Mouse (Mus musculus) c-Kit-positive CD71-negative TER-119-negative erythroid progenitor cells, embryonic 14.5 days (primary cell): ENCODE data around the gene Tmem159.
A peak's percentile ranks its signal among the peaks of the same experiment; 100 is the strongest.

Experiments
- DNase-seq: peaks from one replicate; pipeline ENCODE4 v3.0.0-alpha.2; 2013; ENCODE audit warnings: low read depth

The Tmem159 gene

DNA sequence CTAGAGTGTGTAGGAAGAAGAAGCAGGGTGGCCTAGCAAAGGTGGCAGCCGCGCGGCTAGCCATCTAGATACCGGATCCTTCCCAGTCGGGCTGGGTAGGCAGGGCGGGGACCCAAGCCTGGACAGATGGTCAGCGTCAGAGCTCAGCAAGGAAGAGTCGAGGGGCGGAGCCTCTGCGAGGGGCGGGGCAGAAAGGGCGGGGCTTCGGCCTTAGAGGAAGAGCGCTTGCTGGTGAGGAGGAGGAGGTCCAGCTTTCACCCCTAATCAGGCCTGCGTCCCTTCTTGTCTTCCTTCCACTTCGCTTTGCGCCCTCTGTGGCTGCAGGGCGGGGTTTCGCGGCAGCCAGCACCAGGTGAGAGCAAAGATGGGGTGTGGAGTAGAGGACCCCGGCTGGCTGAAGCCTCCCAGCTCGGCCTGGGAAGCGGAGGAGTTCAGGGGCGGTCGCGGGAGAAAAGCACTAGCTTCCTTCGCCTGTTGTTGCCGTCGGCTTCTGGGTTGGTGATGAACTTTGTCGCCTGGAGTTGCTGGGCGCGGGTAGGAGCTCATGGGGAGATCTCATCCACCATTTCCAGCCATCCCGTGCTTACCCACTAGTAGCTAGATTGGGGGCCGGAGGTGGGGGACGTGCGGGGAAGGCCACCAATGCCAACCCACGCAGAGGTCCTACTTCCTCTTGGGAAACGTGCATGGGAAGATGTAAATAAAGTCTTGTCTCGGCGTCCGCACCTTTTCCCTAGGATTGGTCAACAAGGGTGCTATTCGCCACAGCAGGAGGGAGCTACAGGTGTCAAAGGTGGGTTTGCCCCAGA lies at the start of gene Tmem159:
Gene Tmem159, plus strand, starts transcription at position 190 of the 809 bp plus-strand sequence.
- DNase-seq: peak; percentile 67

GRCm38 (mm10) chr7:120054016-120054415 lies 48.1 kb upstream of the Tmem159 start:
- DNase-seq: no peak

DNA sequence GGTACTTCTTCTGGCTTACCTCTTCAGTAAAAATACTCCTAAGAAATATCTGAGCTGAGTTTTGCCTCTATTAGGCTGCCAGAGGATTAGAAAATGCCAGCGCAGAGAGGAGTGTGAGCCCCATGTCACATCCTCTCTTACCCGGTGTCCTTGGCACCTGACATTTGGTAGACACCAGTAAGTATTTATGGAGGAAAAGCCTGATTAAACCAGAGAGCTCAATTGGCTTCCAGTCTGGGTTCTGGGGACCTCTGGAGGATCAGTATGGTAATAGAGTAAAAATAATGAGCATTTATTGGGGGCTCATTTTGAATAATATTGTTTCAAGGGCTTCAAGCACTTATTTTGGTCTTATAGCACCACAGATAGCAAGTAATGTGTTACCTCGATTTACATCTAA lies 46.7 kb upstream of the Tmem159 start:
- no peak for DNase-seq

GRCm38 (mm10) chr7:120064045-120064444 lies 38.1 kb upstream of the Tmem159 start:
- no peak for DNase-seq

- no peak for DNase-seq
Measured at GRCm38 (mm10) chr7:120068114-120068513, 34.0 kb upstream of the Tmem159 start.

DNA sequence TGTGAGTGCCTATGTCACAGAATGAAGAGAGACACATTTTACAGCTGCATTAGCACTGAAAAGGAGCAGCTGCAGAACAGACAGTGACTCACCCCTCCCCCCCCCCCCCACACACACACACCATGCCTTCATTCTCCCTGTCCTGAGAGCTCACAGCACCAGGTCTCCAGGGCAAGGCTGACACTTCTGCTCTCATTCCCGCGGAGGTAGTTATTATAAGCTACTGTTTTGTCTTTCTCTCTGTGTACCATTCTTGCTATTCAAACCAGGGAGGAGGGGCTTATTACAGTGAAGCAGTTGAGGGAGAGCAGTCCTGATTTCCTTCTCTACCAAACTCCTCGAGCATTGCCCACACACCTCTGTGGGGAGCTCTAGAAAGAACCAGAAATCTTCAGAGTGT lies 33.0 kb upstream of the Tmem159 start:
- no peak for DNase-seq

GRCm38 (mm10) chr7:120080177-120080576 lies 22.0 kb upstream of the Tmem159 start:
- DNase-seq: no peak

DNA sequence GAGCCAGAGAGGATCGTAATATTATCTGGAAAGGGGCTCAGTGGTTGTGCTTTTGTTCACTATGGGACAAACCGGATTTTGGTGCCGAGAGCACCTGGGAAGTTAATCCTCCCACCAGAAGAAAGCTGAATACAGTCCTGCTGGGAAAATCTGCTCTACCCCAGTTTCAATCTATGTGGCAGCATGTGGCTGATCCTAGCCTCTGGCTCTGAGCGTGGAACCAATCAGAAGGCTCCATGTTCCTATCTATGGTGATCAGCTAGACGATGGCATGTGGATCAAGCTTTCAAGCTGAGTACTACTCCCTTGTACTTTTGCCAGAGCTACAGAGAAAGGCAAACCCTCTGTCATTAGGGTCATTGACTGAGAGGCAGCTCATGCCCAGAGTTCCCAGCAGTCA lies 9.1 kb upstream of the Tmem159 start:
- DNase-seq: no peak

DNA sequence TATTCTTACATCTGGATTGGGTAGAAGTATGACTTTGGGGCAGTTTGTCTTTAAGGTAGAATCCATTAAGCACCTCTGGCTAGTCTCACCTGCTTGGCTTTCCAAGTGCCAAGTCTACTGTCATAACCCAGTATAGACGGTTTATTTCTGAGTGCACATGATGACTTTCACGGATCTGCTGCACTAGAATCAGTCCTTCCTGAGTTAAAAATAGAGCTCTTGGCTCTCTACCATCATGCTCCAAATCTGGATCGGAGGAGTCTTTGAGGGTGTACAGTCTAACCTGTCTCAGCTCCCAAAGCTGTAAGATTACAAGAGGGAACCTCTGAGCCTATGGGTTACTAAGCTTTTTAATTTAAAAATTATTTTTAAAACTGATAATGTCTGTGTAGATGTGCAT lies 7.9 kb upstream of the Tmem159 start:
- DNase-seq: no peak

DNA sequence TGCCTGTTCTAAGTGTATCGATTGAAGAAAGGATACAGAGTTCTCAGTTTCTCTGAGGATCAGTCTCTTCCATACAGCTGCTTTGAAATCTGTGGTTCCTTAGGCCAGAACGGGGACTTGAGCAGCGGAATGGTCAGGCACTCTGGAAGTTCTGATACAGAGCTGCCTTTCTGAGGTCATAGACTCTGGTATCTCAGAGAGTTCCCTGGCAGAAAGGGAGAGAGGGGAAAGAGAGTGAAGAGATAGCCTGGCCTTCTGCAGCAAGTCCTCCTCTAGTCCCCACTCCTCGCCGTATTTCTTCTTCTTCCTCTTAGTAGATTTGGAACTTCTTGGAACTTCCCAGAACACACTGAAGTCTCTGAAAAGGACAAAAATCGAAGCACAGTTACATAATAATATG lies 7.0 kb upstream of the Tmem159 start, which contains the start of gene Dnah3:
Gene Dnah3, minus strand, starts transcription at position 101 of the 400 bp plus-strand sequence.
- no peak for DNase-seq

- peak; percentile 28 for DNase-seq
Measured at GRCm38 (mm10) chr7:120097845-120098244, 4.3 kb upstream of the Tmem159 start.

GRCm38 (mm10) chr7:120098403-120098802 lies 3.8 kb upstream of the Tmem159 start:
- DNase-seq: peak; percentile 65

DNA sequence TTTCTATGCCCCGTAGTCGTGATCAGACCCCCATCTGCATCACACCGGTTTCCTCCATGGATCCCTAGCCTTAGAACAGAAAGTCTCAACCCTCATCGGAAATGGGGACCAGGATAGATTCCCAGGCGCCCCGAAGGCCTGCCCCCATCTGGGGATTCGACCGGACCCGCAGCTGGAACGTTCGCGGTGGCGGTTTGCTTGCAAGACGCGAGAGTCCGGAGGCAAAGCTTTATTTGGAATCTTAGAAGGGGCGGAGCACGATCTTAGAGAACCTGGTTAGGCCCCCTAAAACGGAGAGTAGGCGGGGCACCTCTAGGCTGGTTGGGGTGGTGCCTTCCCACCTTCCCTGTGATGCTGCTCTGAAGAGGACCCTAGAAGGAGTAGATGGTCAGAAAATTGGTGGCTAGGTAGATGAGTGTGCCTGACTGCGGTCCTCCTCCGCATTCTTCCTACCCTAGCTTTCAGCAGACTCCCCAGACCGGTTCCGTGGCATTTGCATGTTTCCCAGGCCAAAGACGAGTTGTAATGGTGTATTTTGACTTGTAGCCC lies 940 bp downstream of the Tmem159 start:
- DNase-seq: no peak

- DNase-seq: no peak
Measured at GRCm38 (mm10) chr7:120104975-120105374, 2.8 kb downstream of the Tmem159 start.

GRCm38 (mm10) chr7:120106356-120106755 lies 4.2 kb downstream of the Tmem159 start:
- no peak for DNase-seq

GRCm38 (mm10) chr7:120109676-120110075 lies 7.5 kb downstream of the Tmem159 start:
- DNase-seq: no peak

- no peak for DNase-seq
Measured at GRCm38 (mm10) chr7:120116976-120117375, 14.8 kb downstream of the Tmem159 start.

DNA sequence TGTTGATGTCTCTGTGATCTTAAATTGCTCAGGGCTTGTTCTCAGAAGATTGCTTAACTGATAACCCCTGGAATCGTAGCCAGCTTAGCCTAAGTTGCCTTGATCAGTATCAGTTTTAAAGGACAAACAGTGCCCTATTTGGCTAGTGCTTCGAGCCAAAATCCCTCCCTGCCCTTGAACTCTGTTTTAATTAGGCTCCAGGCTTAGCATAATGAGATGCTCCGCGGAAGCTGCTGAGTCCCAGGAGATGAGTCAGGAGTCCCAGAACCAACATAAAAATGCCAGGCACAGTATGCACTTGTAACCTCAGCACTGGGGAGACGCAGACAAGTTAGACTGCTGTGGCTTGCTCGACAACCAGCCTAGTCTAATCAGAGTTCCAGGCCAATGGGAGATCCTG lies 15.4 kb downstream of the Tmem159 start:
- DNase-seq: no peak

GRCm38 (mm10) chr7:120123776-120124175 lies 21.6 kb downstream of the Tmem159 start:
- no peak for DNase-seq

DNA sequence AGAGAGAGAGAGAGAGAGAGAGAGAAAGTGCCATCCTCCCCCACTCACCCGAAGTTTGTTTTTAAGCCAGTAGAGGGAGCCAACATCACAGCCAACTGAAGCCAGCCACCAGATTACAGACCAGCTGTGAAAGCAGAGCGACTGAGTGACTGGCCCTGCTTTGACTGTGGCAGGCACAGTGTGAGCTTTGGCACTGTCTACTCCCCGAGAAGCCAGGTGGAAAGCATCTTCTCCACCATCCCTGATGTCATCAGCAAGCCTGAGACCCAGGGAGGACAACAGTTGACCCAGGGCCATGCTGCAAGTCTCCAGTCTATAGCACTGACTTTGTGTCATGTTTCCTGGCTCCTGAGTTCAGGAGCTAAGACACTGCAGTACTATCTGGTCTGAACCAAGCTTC lies 22.7 kb downstream of the Tmem159 start:
- peak; percentile 25 for DNase-seq

DNA sequence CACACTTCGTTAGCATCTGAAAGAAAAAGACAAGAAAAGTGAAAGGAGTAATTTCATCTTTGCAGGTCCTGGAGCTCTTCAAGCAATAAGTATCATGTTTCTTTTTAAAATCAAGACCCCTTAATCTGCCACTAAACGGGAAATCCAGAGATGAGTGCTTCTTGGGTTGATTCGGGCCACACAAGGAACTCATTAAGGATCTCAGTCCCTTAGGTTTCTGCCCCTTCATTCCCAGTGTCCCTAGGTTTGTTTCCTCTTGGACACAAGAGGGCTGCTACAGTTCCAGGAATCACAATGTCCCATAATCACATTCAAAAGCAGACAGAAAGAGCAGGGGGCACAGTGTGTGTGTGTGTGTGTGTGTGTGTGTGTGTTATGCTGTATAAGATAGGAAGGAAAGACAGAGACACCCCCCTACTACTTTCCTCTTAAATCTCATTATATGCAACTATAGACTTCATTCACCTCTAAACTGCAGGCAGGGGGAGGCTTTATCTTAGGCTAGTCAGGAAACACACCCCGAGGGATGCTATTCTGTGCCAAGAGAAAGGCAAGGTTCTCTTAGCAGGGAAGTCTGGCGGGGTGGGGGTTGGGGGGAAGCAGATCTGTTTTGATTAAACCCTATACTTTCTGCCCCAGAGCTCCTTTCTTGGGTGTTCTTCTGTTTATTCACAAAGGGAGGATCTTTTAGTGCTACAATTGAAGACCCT lies 25.0 kb downstream of the Tmem159 start:
- no peak for DNase-seq

DNA sequence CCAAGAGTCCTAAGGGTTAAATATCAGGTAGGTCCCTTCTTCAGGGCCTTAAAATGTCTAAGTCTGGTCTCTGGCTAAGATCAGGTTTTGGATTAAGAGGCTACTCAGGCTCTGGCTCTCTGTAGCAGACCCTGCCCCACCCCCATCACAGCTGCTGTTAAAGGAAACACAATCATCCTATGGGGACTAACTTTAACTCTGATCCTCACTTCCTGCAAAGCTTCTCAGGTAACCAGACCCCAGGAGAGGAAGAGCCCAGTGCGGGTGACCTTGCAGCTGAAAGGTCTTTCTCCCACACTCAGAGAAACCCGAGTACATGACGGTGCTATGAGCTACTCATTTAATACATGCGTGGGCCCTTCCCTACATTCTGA lies 25.5 kb downstream of the Tmem159 start:
- DNase-seq: no peak

GRCm38 (mm10) chr7:120128951-120129350 lies 26.8 kb downstream of the Tmem159 start:
- DNase-seq: no peak
